In the genomic region with DNA sequence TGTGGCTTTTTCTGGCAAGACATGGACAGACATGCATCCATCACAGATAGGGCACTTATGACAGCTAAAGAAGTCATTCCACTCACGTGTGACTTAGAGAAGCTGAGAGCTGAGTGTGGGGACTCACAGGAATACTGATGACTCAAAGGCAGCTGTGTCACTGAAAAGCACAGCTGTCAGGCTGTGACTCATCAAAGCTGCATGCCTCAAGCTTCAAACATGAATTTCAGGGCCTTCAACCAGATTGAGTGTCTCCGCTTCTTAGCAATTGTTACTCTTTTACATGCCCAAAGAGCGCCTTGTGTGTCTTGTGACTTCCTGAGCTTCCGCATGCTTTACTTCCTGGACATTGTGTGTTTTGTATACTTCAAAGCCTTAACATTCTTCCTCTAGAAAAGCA, we compare ENCODE assay signal across 9 mouse cellular contexts.
DNase-seq lines count a peak whose midpoint lies in the region; ATAC-seq and TF ChIP-seq lines count a peak whose summit lies in the region.
"Had no signal": no experiment of that assay in that cellular context is flagged by ENCODE, and none has a peak within 500 bp of the region (broad histone marks: within the 10 kb centered on the region; RNA-seq: fewer than 3 reads in every experiment).

No protein-coding gene starts in this region.

- 66% methylated on average over 4 of the region's 4 CpGs for WGBS in kidney, postnatal 0 days
- WGBS in kidney, embryonic 15.5 days, result 67% methylated on average over 4 of the region's 4 CpGs
- WGBS in intestine, embryonic 15.5 days, result 65% methylated on average over 4 of the region's 4 CpGs
- 84% methylated on average over 4 of the region's 4 CpGs for WGBS in forebrain, embryonic 15.5 days

- TF ChIP-seq CTCF in kidney, postnatal 0 days (IDR thresholded peaks at IDR 0.05; ENCODE audit: low read depth), result no peak

- no peaks in the 10 kb centered on the region for H3K9me3 ChIP-seq in kidney, postnatal 0 days (replicated peaks; ENCODE audit: low read length)
- no peaks in the 10 kb centered on the region for H3K9me3 ChIP-seq in kidney, embryonic 15.5 days (replicated peaks)
- no peaks in the 10 kb centered on the region for H3K9me3 ChIP-seq in intestine, embryonic 15.5 days
- H3K9me3 ChIP-seq in forebrain, embryonic 15.5 days, result no peaks in the 10 kb centered on the region

- no peaks in the 10 kb centered on the region for H3K27me3 ChIP-seq in kidney, postnatal 0 days (ENCODE audit: insufficient read depth, low read length)
- H3K27me3 ChIP-seq in kidney, embryonic 15.5 days, result no peaks in the 10 kb centered on the region
- H3K27me3 ChIP-seq in intestine, embryonic 15.5 days (replicated peaks), result no peaks in the 10 kb centered on the region
- H3K27me3 ChIP-seq in forebrain, embryonic 15.5 days, result no peaks in the 10 kb centered on the region

- H3K4me1 ChIP-seq in kidney, postnatal 0 days (replicated peaks; ENCODE audit: insufficient read depth, low read length), result no peaks in the 10 kb centered on the region
- no peaks in the 10 kb centered on the region for H3K4me1 ChIP-seq in kidney, embryonic 15.5 days
- H3K4me1 ChIP-seq in intestine, embryonic 15.5 days (replicated peaks), result no peaks in the 10 kb centered on the region; the same call in 1 of the 2 replicates
- H3K4me1 ChIP-seq in forebrain, embryonic 15.5 days, result no peaks in the 10 kb centered on the region

- DNase-seq in kidney, postnatal 0 days (ENCODE audit: low spot score), result peak; percentile 29
- peak; percentile 60 for DNase-seq in MN1 (ENCODE audit: low spot score)
- DNase-seq in lung, postnatal 10 days, result peak; percentile 25
- no peak for DNase-seq in c-Kit-positive CD71-positive TER-119-positive erythroid progenitor cells, embryonic 14.5 days (ENCODE audit: low spot score)

- ATAC-seq in kidney, postnatal 0 days (replicated peaks; ENCODE audit: low FRiP score, low read depth), result no peak
- no peak for ATAC-seq in kidney, embryonic 15.5 days (replicated peaks; ENCODE audit: low FRiP score)
- ATAC-seq in frontal cortex, adult (ENCODE audit: low TSS enrichment), result peak; percentile 76
- no peak for ATAC-seq in intestine, embryonic 15.5 days
- ATAC-seq in forebrain, embryonic 15.5 days (replicated peaks), result no peak

- H3K36me3 ChIP-seq in kidney, postnatal 0 days (ENCODE audit: insufficient read depth, low read length), result no peaks in the 10 kb centered on the region
- H3K36me3 ChIP-seq in kidney, embryonic 15.5 days, result no peaks in the 10 kb centered on the region
- no peaks in the 10 kb centered on the region for H3K36me3 ChIP-seq in intestine, embryonic 15.5 days
- no peaks in the 10 kb centered on the region for H3K36me3 ChIP-seq in forebrain, embryonic 15.5 days

- H3K27ac ChIP-seq in kidney, postnatal 0 days, result no peak overlapping the region
- no peak overlapping the region for H3K27ac ChIP-seq in kidney, embryonic 15.5 days
- H3K27ac ChIP-seq in intestine, embryonic 15.5 days, result no peak overlapping the region
- no peak overlapping the region for H3K27ac ChIP-seq in forebrain, embryonic 15.5 days (replicated peaks)

- no peak overlapping the region for H3K4me3 ChIP-seq in kidney, postnatal 0 days (replicated peaks; ENCODE audit: low read depth, low read length)
- no peak overlapping the region for H3K4me3 ChIP-seq in kidney, embryonic 15.5 days (replicated peaks)
- no peak overlapping the region for H3K4me3 ChIP-seq in intestine, embryonic 15.5 days (replicated peaks)
- no peak overlapping the region for H3K4me3 ChIP-seq in forebrain, embryonic 15.5 days
- H3K4me3 ChIP-seq: erythroblast, embryonic 14.5 days had no signal

- H3K4me2 ChIP-seq in kidney, postnatal 0 days (ENCODE audit: low read length), result no peak overlapping the region
- no peak overlapping the region for H3K4me2 ChIP-seq in kidney, embryonic 15.5 days
- no peak overlapping the region for H3K4me2 ChIP-seq in intestine, embryonic 15.5 days (replicated peaks)
- H3K4me2 ChIP-seq in forebrain, embryonic 15.5 days (replicated peaks), result no peak overlapping the region

- no peak overlapping the region for H3K9ac ChIP-seq in kidney, postnatal 0 days (ENCODE audit: low read depth, low read length)
- no peak overlapping the region for H3K9ac ChIP-seq in kidney, embryonic 15.5 days
- no peak overlapping the region for H3K9ac ChIP-seq in intestine, embryonic 15.5 days
- no peak overlapping the region for H3K9ac ChIP-seq in forebrain, embryonic 15.5 days (replicated peaks)
